Mouse (Mus musculus) intestine, embryonic 14.5 days (tissue): ENCODE data around the gene Olfr561. TPM values are rescaled to one million over a fixed set of nuclear protein-coding genes. Genes with fewer than 3 reads are reported as not detected.

ENCODE experiments used
- ATAC-seq: fragments of 200-750 bp; cut with Nextera tagmentation; replicated peaks from 2 replicates; pipeline ENCODE4 v1.8.0; 2017; ENCODE audit warnings: low read depth, moderate number of reproducible peaks, moderate TSS enrichment, moderate library complexity; ENCODE audit not compliant: low FRiP score, low TSS enrichment
- DNase-seq: peaks from one replicate; pipeline ENCODE4 v3.0.0-alpha.2; 2018; ENCODE audit warnings: low spot score
- H3K27ac ChIP-seq: fragments of 300-500 bp; sonication (generic); 2 replicates; pipeline ENCODE4 v1.5.1; 2014; ENCODE audit warnings: low read depth, mild to moderate bottlenecking, control low read depth
- H3K27me3 ChIP-seq: fragments of 300-500 bp; sonication (generic); replicated peaks from 2 replicates; pipeline ENCODE4 v1.6.1; 2014; ENCODE audit warnings: low read length, control low read depth; ENCODE audit not compliant: control insufficient read depth, insufficient read depth
- H3K36me3 ChIP-seq: fragments of 300-500 bp; sonication (generic); 2 replicates; pipeline ENCODE4 v1.6.1; 2014; ENCODE audit warnings: low read length, control low read depth; ENCODE audit not compliant: control insufficient read depth, insufficient read depth
- H3K4me1 ChIP-seq: fragments of 300-500 bp; sonication (generic); replicated peaks from 2 replicates; pipeline ENCODE4 v1.6.1; 2014; ENCODE audit warnings: low read length, control low read depth, mixed read lengths; ENCODE audit not compliant: control insufficient read depth, insufficient read depth
- H3K4me2 ChIP-seq: fragments of 300-500 bp; sonication (generic); 2 replicates; pipeline ENCODE4 v1.6.1; 2014; ENCODE audit warnings: low read length
- H3K4me3 ChIP-seq: fragments of 300-500 bp; sonication (generic); 2 replicates; pipeline ENCODE4 v1.5.1; 2014; ENCODE audit warnings: low read depth, low read length, control low read depth, mixed read lengths
- H3K9ac ChIP-seq: fragments of 300-500 bp; sonication (generic); 2 replicates; pipeline ENCODE4 v1.6.1; 2014; ENCODE audit warnings: mild to moderate bottlenecking, low read length
- H3K9me3 ChIP-seq: fragments of 300-500 bp; sonication (generic); 2 replicates; pipeline ENCODE4 v1.6.1; 2016; ENCODE audit warnings: low read length, control low read depth; ENCODE audit not compliant: control insufficient read depth
- WGBS: fragments of 180-500 bp; shearing (Covaris S2); extraction: QIAGEN DNeasy Blood & Tissue Kit; methylation state at CpG from one replicate; pipeline ENCODE4 v1.1.7; 2014; 5-methylcytosine and 5-hydroxymethylcytosine counted together
- polyA plus RNA-seq: library from polyadenylated mRNA; unstranded; fragments of >200 nt; fragmentation: Nextera tagmentation; extraction: Ambion mirVana; gene quantifications from 2 replicates; pipeline ENCODE4 v1.2.1, GENCODE M21; 2014

Olfr561 gene
- not detected in 2 replicates for polyA plus RNA-seq

DNA sequence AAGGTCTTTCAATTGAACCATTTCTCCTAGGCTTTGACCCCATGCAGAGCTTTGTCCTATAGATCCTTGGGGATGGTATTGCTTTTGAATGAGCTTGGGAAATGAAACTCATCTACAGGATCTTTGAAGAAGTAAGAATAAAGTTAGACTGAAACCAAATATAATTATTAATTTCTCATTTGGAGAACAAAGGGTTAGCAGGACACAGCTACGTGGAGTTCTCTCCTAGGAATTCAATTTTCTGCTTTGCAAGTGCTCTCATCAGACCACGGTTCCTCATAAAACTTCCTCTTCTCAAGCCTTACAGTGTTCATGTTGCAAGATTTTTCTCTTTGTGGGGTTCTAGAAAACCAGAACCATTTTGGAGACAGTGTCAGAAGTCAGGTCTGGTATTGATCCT is at the start of gene Olfr561:
Gene Olfr561, plus strand, starts transcription at position 301 of the 400 bp plus-strand sequence.
- no peaks in the 10 kb centered on the region for H3K9me3 ChIP-seq
- DNase-seq: no peak
- H3K4me2 ChIP-seq: no peak within 1 kb of the TSS
- no peaks in the 10 kb centered on the region for H3K36me3 ChIP-seq
- ATAC-seq: no peak
- no peak within 1 kb of the TSS for H3K4me3 ChIP-seq
- no peak within 1 kb of the TSS for H3K9ac ChIP-seq
- no peaks in the 10 kb centered on the region for H3K27me3 ChIP-seq
- 73% methylated on average over 2 of the region's 2 CpGs for WGBS
- no peaks in the 10 kb centered on the region for H3K4me1 ChIP-seq
- H3K27ac ChIP-seq: no peak within 1 kb of the TSS

DNA sequence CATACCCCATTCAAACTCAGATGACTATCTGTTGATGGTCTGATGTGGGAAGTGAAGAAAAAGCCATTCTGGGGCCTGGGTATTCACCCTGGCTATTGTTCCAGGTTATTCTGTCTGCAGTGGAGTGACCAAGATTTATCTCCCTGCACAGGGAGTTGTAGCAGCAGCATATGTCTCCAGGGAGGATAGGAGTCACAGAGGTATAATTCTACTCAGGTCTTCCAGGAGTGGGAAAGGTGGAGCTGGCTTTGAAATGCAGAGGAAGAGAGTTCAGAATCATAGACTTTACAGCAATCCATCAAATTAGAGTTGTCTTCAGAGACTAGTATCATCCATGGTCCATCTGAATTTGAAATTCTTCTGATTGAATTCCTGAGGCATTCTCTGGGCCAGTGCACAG is 43.6 kb upstream of the Olfr561 start, which contains the start of gene Olfr559:
Gene Olfr559, minus strand, starts transcription at position 101 of the 400 bp plus-strand sequence.
- ATAC-seq (no peak), DNase-seq (no peak)
- no peaks in the 10 kb centered on the region for H3K9me3 ChIP-seq
- H3K9ac ChIP-seq: no peak within 1 kb of the TSS
- H3K4me2 ChIP-seq: no peak within 1 kb of the TSS
- H3K4me3 ChIP-seq: no peak within 1 kb of the TSS
- H3K27ac ChIP-seq: no peak within 1 kb of the TSS
- H3K4me1 ChIP-seq: no peaks in the 10 kb centered on the region
- H3K27me3 ChIP-seq: no peaks in the 10 kb centered on the region
- H3K36me3 ChIP-seq: no peaks in the 10 kb centered on the region

DNA sequence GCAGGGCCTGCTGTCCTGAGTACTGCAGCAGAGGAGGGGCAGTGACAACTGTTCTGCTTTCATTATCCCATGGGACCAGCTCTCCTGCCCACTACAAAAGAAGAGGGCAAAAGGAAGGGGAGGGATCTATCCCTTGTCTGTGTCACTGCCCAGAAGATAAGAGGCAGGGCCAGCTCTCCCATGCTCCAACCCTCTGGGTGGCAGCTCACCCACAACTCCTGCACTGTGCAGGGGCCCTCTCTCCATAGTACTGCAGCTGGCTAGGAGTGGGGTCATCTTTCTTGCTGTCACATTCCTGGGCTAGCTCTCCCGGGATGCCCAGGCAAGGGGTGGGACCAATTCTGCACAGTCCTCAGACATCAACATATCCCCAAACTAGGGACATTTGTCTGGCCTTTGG is 37.2 kb upstream of the Olfr561 start:
- no peak for ATAC-seq
- no peaks in the 10 kb centered on the region for H3K27me3 ChIP-seq
- H3K27ac ChIP-seq: no peak overlapping the region
- H3K36me3 ChIP-seq: no peaks in the 10 kb centered on the region
- H3K9ac ChIP-seq: no peak overlapping the region
- 27% methylated on average over 1 of the region's 1 CpGs for WGBS
- no peaks in the 10 kb centered on the region for H3K9me3 ChIP-seq
- no peaks in the 10 kb centered on the region for H3K4me1 ChIP-seq
- no peak overlapping the region for H3K4me3 ChIP-seq
- DNase-seq: no peak
- H3K4me2 ChIP-seq: no peak overlapping the region

DNA sequence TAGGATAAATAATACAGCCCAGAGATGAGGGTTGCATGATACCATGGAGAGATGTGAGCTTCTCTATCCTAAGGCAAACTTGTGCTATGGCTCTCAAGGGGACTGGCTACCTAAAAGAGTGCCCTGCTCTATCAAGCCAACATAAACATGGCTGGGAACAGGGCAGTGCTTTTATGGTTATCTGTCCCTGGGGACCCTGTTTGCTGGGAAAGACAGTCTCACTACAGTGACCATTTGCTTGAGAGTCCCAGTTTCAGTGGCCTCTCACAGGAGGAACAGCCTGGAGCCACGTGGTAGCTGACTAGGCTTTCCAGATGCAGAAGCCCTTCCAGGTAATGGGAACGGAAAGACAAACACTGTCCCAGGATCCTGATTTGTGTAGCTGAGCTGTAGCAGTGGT is 33.3 kb upstream of the Olfr561 start:
- no peak for ATAC-seq
- Histone ChIP-seq H3K9ac (no peak overlapping the region), H3K27ac (no peak overlapping the region), H3K4me3 (no peak overlapping the region), H3K4me2 (no peak overlapping the region), H3K36me3 (no peaks in the 10 kb centered on the region), H3K9me3 (no peaks in the 10 kb centered on the region), H3K4me1 (no peaks in the 10 kb centered on the region), H3K27me3 (no peaks in the 10 kb centered on the region)
- 43% methylated on average over 2 of the region's 2 CpGs for WGBS
- no peak for DNase-seq

DNA sequence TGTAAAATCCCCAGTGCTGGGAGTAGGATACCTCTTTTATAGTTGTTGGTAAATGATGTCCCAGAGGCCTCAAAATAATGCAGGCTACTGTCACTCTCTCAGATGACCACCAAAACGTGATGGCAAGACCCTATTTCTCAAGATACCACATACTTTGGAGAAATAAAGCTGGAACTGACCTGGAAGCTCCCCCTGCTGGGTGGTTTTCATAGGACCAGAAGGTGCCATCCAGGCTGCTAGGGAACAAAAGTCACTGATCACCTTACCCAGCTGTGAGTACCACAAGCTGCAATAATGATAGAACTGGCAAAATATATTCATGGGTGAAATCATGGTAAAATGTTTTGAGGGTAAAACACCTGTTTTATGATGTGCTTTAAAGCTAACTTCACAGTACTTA is 18.9 kb upstream of the Olfr561 start:
- Histone ChIP-seq H3K4me3 (no peak overlapping the region), H3K27me3 (no peaks in the 10 kb centered on the region), H3K4me1 (no peaks in the 10 kb centered on the region), H3K27ac (no peak overlapping the region), H3K9me3 (no peaks in the 10 kb centered on the region), H3K36me3 (no peaks in the 10 kb centered on the region), H3K9ac (no peak overlapping the region), H3K4me2 (no peak overlapping the region)
- DNase-seq (no peak), ATAC-seq (no peak)
- WGBS: 10% methylated on average over 1 of the region's 1 CpGs

DNA sequence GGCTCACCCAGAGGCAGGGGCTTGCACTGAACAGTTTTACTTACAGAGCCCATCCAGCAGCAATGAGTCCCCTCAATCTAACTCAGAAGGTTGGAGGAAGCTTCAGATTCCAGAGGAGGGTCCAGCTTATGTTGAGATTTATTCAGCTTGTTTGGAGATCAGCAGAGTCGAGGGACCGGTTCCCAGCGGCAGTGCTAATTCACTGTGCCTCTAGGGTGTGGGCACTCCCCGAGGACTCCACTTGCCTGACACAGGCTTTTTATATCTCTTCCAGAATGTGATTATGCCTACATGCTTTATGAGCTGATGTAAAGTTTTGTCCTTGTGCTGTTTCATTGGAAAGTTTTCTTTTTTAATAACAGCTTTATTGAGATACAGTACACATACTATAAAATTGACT is 11.8 kb upstream of the Olfr561 start, which contains the start of the genes Olfr560 and Olfr78:
Gene Olfr560, minus strand, starts transcription at position 101 of the 400 bp plus-strand sequence.
Gene Olfr78, minus strand, starts transcription at position 206 of the 400 bp plus-strand sequence.
- H3K4me2 ChIP-seq: no peak within 1 kb of the TSS
- ATAC-seq (no peak), DNase-seq (no peak)
- H3K27ac ChIP-seq: no peak within 1 kb of the TSS
- H3K4me1 ChIP-seq: no peaks in the 10 kb centered on the region
- H3K27me3 ChIP-seq: no peaks in the 10 kb centered on the region
- no peaks in the 10 kb centered on the region for H3K36me3 ChIP-seq
- no peaks in the 10 kb centered on the region for H3K9me3 ChIP-seq
- no peak within 1 kb of the TSS for H3K9ac ChIP-seq
- H3K4me3 ChIP-seq: no peak within 1 kb of the TSS
- 58% methylated on average over 4 of the region's 4 CpGs for WGBS

DNA sequence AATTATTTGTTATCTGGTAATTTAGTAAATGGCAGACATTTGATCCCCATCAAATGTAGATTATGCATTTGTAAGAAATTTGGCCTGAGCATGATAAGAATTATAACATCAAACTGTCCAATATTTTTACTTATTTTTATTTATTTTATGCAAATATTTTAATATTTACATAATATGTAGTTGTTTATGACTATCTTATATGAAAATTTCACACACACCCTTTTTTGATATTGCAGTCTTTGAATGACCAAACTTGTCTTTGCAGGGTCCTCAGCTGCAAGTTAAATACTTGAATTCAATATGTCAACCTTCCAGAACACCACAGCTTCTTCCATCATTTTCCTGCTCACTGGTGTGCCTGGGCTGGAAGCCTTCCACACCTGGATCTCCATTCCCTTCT is 32.2 kb downstream of the Olfr561 start, which contains the start of gene Olfr564:
Gene Olfr564, plus strand, starts transcription at position 301 of the 400 bp plus-strand sequence.
- no peaks in the 10 kb centered on the region for H3K9me3 ChIP-seq
- no peaks in the 10 kb centered on the region for H3K4me1 ChIP-seq
- H3K27ac ChIP-seq: no peak within 1 kb of the TSS
- DNase-seq: no peak
- H3K27me3 ChIP-seq: no peaks in the 10 kb centered on the region
- H3K4me2 ChIP-seq: no peak within 1 kb of the TSS
- H3K9ac ChIP-seq: no peak within 1 kb of the TSS
- ATAC-seq: no peak
- H3K4me3 ChIP-seq: no peak within 1 kb of the TSS
- H3K36me3 ChIP-seq: no peaks in the 10 kb centered on the region

Other genes starting within 250 kb of the Olfr561 start
- gene Olfr547, start 236.5 kb upstream of the Olfr561 start, polyA plus RNA-seq: not detected in 2 replicates
- gene Olfr548-ps1, start 230.3 kb upstream of the Olfr561 start, polyA plus RNA-seq: not detected in 2 replicates
- gene Olfr549, start 221.4 kb upstream of the Olfr561 start, polyA plus RNA-seq: not detected in 2 replicates
- gene Trim21, start 205.7 kb upstream of the Olfr561 start, polyA plus RNA-seq: 0.81 and 1.2 TPM in 2 replicates
- gene Olfr550, start 199.8 kb upstream of the Olfr561 start, polyA plus RNA-seq: not detected in 2 replicates
- not detected in 2 replicates for gene Olfr551, start 179.3 kb upstream of the Olfr561 start, polyA plus RNA-seq
- gene Olfr552, start 173.5 kb upstream of the Olfr561 start, polyA plus RNA-seq: not detected in 2 replicates
- not detected in 2 replicates for gene Olfr553, start 153.0 kb upstream of the Olfr561 start, polyA plus RNA-seq
- not detected in 2 replicates for gene Olfr554, start 132.8 kb upstream of the Olfr561 start, polyA plus RNA-seq
- not detected in 2 replicates for gene Olfr555, start 112.4 kb upstream of the Olfr561 start, polyA plus RNA-seq
- gene Olfr556, start 106.3 kb upstream of the Olfr561 start, polyA plus RNA-seq: not detected in 2 replicates
- 13.5 and 14.2 TPM in 2 replicates for gene Trim68, start 83.9 kb upstream of the Olfr561 start, polyA plus RNA-seq
- gene Olfr557, start 75.3 kb upstream of the Olfr561 start, polyA plus RNA-seq: not detected in 2 replicates
- 0.11 TPM in 1 of 2 replicates, not detected in the other for gene Olfr558, start 69.0 kb upstream of the Olfr561 start, polyA plus RNA-seq
- not detected in 2 replicates for gene Olfr33, start 52.2 kb upstream of the Olfr561 start, polyA plus RNA-seq
- not detected in 2 replicates for gene Olfr559, start 43.7 kb upstream of the Olfr561 start, polyA plus RNA-seq
- 0.15 TPM in 1 of 2 replicates, not detected in the other for gene Olfr560, start 11.9 kb upstream of the Olfr561 start, polyA plus RNA-seq
- 0.31 and 0.39 TPM in 2 replicates for gene Olfr78, start 11.8 kb upstream of the Olfr561 start, polyA plus RNA-seq
- gene Olfr564, start 32.3 kb downstream of the Olfr561 start, polyA plus RNA-seq: not detected in 2 replicates
- gene Olfr566, start 87.5 kb downstream of the Olfr561 start, polyA plus RNA-seq: not detected in 2 replicates
- not detected in 2 replicates for gene Olfr568, start 105.9 kb downstream of the Olfr561 start, polyA plus RNA-seq
- not detected in 2 replicates for gene Olfr569, start 119.7 kb downstream of the Olfr561 start, polyA plus RNA-seq
- gene Olfr570, start 123.4 kb downstream of the Olfr561 start, polyA plus RNA-seq: not detected in 2 replicates
- gene Olfr571, start 146.3 kb downstream of the Olfr561 start, polyA plus RNA-seq: not detected in 2 replicates
- gene Olfr572, start 153.2 kb downstream of the Olfr561 start, polyA plus RNA-seq: not detected in 2 replicates
- not detected in 2 replicates for gene Olfr573-ps1, start 171.4 kb downstream of the Olfr561 start, polyA plus RNA-seq
- not detected in 2 replicates for gene Olfr574, start 177.2 kb downstream of the Olfr561 start, polyA plus RNA-seq
- not detected in 2 replicates for gene Olfr575, start 187.6 kb downstream of the Olfr561 start, polyA plus RNA-seq
- gene Olfr576, start 191.4 kb downstream of the Olfr561 start, polyA plus RNA-seq: not detected in 2 replicates
- not detected in 2 replicates for gene Olfr577, start 204.7 kb downstream of the Olfr561 start, polyA plus RNA-seq
- not detected in 2 replicates for gene Olfr578, start 218.1 kb downstream of the Olfr561 start, polyA plus RNA-seq